19 mouse cellular contexts compared by ENCODE assay signal in genomic region chrX:76780044-76780443, GRCm38 (mm10).
DNase-seq lines count a peak whose midpoint lies in the region; ATAC-seq and TF ChIP-seq lines count a peak whose summit lies in the region.
"Had no signal": no experiment of that assay in that cellular context is flagged by ENCODE, and none has a peak within 500 bp of the region (broad histone marks: within the 10 kb centered on the region; RNA-seq: fewer than 3 reads in every experiment).

No protein-coding gene starts in this region.

- H3K9ac ChIP-seq in forebrain, embryonic 14.5 days (ENCODE audit: low read length) = no peak overlapping the region
- no peak overlapping the region for H3K9ac ChIP-seq in forebrain, embryonic 13.5 days
- H3K9ac ChIP-seq in forebrain, postnatal 0 days = no peak overlapping the region
- H3K9ac ChIP-seq: embryonic facial prominence, embryonic 13.5 days; embryonic facial prominence, embryonic 15.5 days had no signal

- H3K27ac ChIP-seq in forebrain, embryonic 14.5 days (ENCODE audit: low read depth, low read length) = no peak overlapping the region
- H3K27ac ChIP-seq in forebrain, embryonic 13.5 days = no peak overlapping the region
- no peak overlapping the region for H3K27ac ChIP-seq in forebrain, postnatal 0 days (ENCODE audit: low read depth, low read length)
- no peak overlapping the region for H3K27ac ChIP-seq in forebrain, embryonic 10.5 days
- H3K27ac ChIP-seq: embryonic facial prominence, embryonic 13.5 days; embryonic facial prominence, embryonic 15.5 days had no signal

- no peaks in the 10 kb centered on the region for H3K4me1 ChIP-seq in forebrain, embryonic 14.5 days (ENCODE audit: control insufficient read depth, insufficient read depth, low read length)
- no peaks in the 10 kb centered on the region for H3K4me1 ChIP-seq in forebrain, embryonic 13.5 days
- no peaks in the 10 kb centered on the region for H3K4me1 ChIP-seq in forebrain, postnatal 0 days (ENCODE audit: insufficient read depth)
- no peaks in the 10 kb centered on the region for H3K4me1 ChIP-seq in forebrain, embryonic 10.5 days
- H3K4me1 ChIP-seq: embryonic facial prominence, embryonic 13.5 days; embryonic facial prominence, embryonic 15.5 days had no signal

- no peak overlapping the region for H3K4me3 ChIP-seq in forebrain, embryonic 14.5 days (ENCODE audit: low read depth, low read length)
- H3K4me3 ChIP-seq in forebrain, embryonic 13.5 days = no peak overlapping the region
- H3K4me3 ChIP-seq in forebrain, postnatal 0 days (ENCODE audit: low read depth, low read length) = no peak overlapping the region
- H3K4me3 ChIP-seq in forebrain, embryonic 10.5 days = no peak overlapping the region
- H3K4me3 ChIP-seq: embryonic facial prominence, embryonic 13.5 days; embryonic facial prominence, embryonic 15.5 days; erythroblast, embryonic 14.5 days had no signal

- no peaks in the 10 kb centered on the region for H3K36me3 ChIP-seq in forebrain, embryonic 14.5 days (ENCODE audit: control insufficient read depth, insufficient read depth, low read length)
- no peaks in the 10 kb centered on the region for H3K36me3 ChIP-seq in forebrain, embryonic 13.5 days (ENCODE audit: poor library complexity, severe bottlenecking)
- no peaks in the 10 kb centered on the region for H3K36me3 ChIP-seq in forebrain, postnatal 0 days (ENCODE audit: insufficient read depth)
- H3K36me3 ChIP-seq in forebrain, embryonic 10.5 days (replicated peaks) = no peaks in the 10 kb centered on the region
- H3K36me3 ChIP-seq: embryonic facial prominence, embryonic 13.5 days; embryonic facial prominence, embryonic 15.5 days had no signal

- H3K27me3 ChIP-seq in forebrain, embryonic 14.5 days (replicated peaks; ENCODE audit: control insufficient read depth, insufficient read depth, low read length) = no peaks in the 10 kb centered on the region
- H3K27me3 ChIP-seq in forebrain, embryonic 13.5 days = no peaks in the 10 kb centered on the region
- no peaks in the 10 kb centered on the region for H3K27me3 ChIP-seq in forebrain, postnatal 0 days (ENCODE audit: insufficient read depth, low read length)
- H3K27me3 ChIP-seq in forebrain, embryonic 10.5 days (ENCODE audit: poor library complexity, severe bottlenecking) = no peaks in the 10 kb centered on the region
- H3K27me3 ChIP-seq: embryonic facial prominence, embryonic 13.5 days; embryonic facial prominence, embryonic 15.5 days had no signal

- peak; percentile 0 for DNase-seq in forebrain, embryonic 14.5 days (ENCODE audit: low spot score)
- peak; percentile 30 for DNase-seq in forebrain, postnatal 0 days
- DNase-seq in forebrain, embryonic 10.5 days (ENCODE audit: extremely low spot score, low spot score) = no peak
- DNase-seq in brain, adult 2 months (ENCODE audit: low read depth, low spot score) = peak; percentile 4
- DNase-seq in B cell, adult 2 months = no peak
- DNase-seq: adrenal gland, adult 2 months; adrenal gland, postnatal 10 days; adrenal gland, postnatal 25 days; cerebellum, adult 11 months; cerebellum, adult 18-20 months; cerebellum, adult 8-10 months; cerebellum, adult 9-11 months; cerebellum, postnatal 14 days; cerebellum, postnatal 36 days; embryo, embryonic 11 days had no signal

- no peak overlapping the region for H3K4me2 ChIP-seq in forebrain, embryonic 14.5 days (ENCODE audit: low read length)
- H3K4me2 ChIP-seq in forebrain, embryonic 13.5 days = no peak overlapping the region
- H3K4me2 ChIP-seq in forebrain, postnatal 0 days (ENCODE audit: low read depth) = no peak overlapping the region
- H3K4me2 ChIP-seq: embryonic facial prominence, embryonic 13.5 days; embryonic facial prominence, embryonic 15.5 days had no signal

- TF ChIP-seq CTCF in forebrain, postnatal 0 days (IDR thresholded peaks at IDR 0.05; ENCODE audit: low read depth) = no peak

- no peaks in the 10 kb centered on the region for H3K9me3 ChIP-seq in forebrain, embryonic 14.5 days (replicated peaks; ENCODE audit: control insufficient read depth, low read length)
- no peaks in the 10 kb centered on the region for H3K9me3 ChIP-seq in forebrain, embryonic 13.5 days (replicated peaks)
- no peaks in the 10 kb centered on the region for H3K9me3 ChIP-seq in forebrain, postnatal 0 days (ENCODE audit: low read length)
- H3K9me3 ChIP-seq in forebrain, embryonic 10.5 days = no peaks in the 10 kb centered on the region
- H3K9me3 ChIP-seq: embryonic facial prominence, embryonic 13.5 days; embryonic facial prominence, embryonic 15.5 days had no signal

- ATAC-seq in forebrain, embryonic 14.5 days = no peak
- no peak for ATAC-seq in forebrain, embryonic 13.5 days
- ATAC-seq in forebrain, postnatal 0 days = peak; percentile 86

Comparison
In these comparisons a context has a peak if more than half of its experiments do, and no peak if none do; other contexts are left out.
1. DNase-seq: peak in forebrain, embryonic 14.5 days (single experiment), forebrain, postnatal 0 days (single experiment) and brain, adult 2 months (single experiment); none in forebrain, embryonic 10.5 days (single experiment) and B cell, adult 2 months (0 of 2).